Mouse (Mus musculus): ENCODE data around the gene Rexo2.

DNA sequence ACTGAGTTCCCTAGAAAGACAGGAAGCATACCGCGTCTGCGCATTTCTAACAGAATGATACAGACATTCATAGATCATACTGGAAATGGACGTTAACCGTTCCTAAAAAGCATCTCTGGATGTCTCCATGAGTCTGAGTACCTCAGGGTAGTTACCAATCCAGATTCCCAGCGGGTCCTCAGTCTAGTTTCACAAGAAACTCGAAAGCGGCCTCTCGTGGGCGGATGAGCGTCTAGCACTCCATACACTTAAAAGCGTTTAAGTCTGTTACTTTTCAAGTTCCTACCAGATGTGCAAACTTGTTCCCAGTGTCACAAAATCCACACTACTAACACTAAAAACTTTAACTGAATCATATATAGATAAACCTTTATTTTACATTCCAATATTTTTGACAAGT lies 7.3 kb downstream of the Rexo2 start:
- no peak for TF ChIP-seq POLR2A (IDR thresholded peaks at IDR 0.05; ENCODE audit: control insufficient read depth in 1 of 2, insufficient read depth in 1 of 2, low read depth in 1 of 2, low read length in 2 of 2, poor library complexity in 1 of 2)
- TF ChIP-seq GATA1 (IDR thresholded peaks at IDR 0.05; ENCODE audit: low read depth, low read length): no peak
- no peak for TF ChIP-seq ELF1 (IDR thresholded peaks at IDR 0.05; ENCODE audit: low read depth, low read length)
- TF ChIP-seq MYC (IDR thresholded peaks at IDR 0.05; ENCODE audit: low read depth, low read length): no peak
- TF ChIP-seq SIN3A (IDR thresholded peaks at IDR 0.05; ENCODE audit: low read length): no peak
- TF ChIP-seq CTCF (IDR thresholded peaks at IDR 0.05 in 2 of 3, conservative IDR thresholded peaks at IDR 0.05 in 1 of 3; ENCODE audit: control insufficient read depth in 1 of 3, insufficient read depth in 1 of 3, low read depth in 2 of 3, low read length in 3 of 3, poor library complexity in 1 of 3, severe bottlenecking in 1 of 3): no peak
- no peak for TF ChIP-seq ZC3H11A (IDR thresholded peaks at IDR 0.05; ENCODE audit: low read depth, low read length)
- no peak for TF ChIP-seq MYB (IDR thresholded peaks at IDR 0.05; ENCODE audit: low read depth, low read length)
- TF ChIP-seq GABPA (IDR thresholded peaks at IDR 0.05; ENCODE audit: low read depth, low read length): no peak
- no peak for TF ChIP-seq BHLHE40 (IDR thresholded peaks at IDR 0.05; ENCODE audit: borderline replicate concordance, low read depth, low read length)
- TF ChIP-seq POLR2AphosphoS2 (IDR thresholded peaks at IDR 0.05; ENCODE audit: low read length): no peak

Measured in MEL (cell line).